Mouse (Mus musculus) telencephalon, adult 2 months (tissue): ENCODE measurements around the gene Zc3hc1.

ENCODE experiments used
- DNase-seq: peaks from one replicate; pipeline ENCODE4 v3.0.0-alpha.2; 2011; ENCODE audit warnings: low read depth, low spot score

The Zc3hc1 gene

DNA sequence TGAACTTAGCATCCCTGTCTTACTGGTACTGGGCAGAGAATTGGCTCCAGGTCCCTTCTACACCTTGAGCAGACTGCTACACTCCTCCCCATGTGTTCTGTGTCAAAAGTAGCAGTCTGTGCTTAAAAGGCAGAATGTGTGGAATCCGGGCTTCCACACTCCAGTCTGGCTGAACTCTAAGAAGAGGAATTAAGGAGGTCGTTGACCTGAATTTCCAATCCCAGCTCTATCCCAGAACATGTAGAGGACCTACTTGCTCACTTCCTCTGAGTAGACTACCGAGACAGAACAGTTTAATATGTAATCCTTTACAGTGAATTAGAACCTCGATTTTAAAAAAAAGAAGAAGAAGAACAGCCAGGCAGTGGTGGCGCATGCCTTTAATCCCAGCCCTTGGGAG is 71.6 kb downstream of the Zc3hc1 start:
- DNase-seq, result no peak
